In the genomic region with DNA sequence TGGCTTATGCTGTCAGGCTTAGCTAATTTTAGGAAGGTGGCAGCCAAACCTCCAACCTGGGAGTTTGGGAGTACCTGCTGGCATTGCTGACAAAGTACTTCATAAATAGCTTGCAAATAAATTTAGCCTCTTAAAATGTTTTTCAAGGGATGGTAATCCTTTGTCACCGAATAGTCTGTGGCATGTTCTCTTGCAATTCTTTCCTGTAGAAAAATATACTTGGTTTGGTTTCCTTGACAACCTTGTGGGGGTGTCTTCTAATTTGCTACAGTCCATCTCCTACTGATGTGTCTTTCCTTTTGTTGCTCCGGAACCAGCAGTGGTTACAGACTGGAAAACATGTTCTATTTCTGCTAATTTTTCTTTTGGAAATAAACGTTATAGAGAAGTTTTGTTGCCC, we compare ENCODE assay signal across 15 mouse cellular contexts. TPM values are rescaled to one million over a fixed set of nuclear protein-coding genes. Genes with fewer than 3 reads are reported as not detected.
A peak's percentile ranks its signal among the peaks of the same experiment; 100 is the strongest.
DNase-seq lines count a peak whose midpoint lies in the region; ATAC-seq and TF ChIP-seq lines count a peak whose summit lies in the region.
"Had no signal": no experiment of that assay in that cellular context is flagged by ENCODE, and none has a peak within 500 bp of the region (broad histone marks: within the 10 kb centered on the region; RNA-seq: fewer than 3 reads in every experiment).

No protein-coding gene starts in this region.

- no peaks in the 10 kb centered on the region for H3K36me3 ChIP-seq in heart, embryonic 14.5 days (ENCODE audit: control insufficient read depth, insufficient read depth, low read length)
- H3K36me3 ChIP-seq in neural tube, embryonic 12.5 days, result no peaks in the 10 kb centered on the region
- H3K36me3 ChIP-seq in hindbrain, embryonic 14.5 days (replicated peaks; ENCODE audit: control insufficient read depth, insufficient read depth), result no peaks in the 10 kb centered on the region
- no peaks in the 10 kb centered on the region for H3K36me3 ChIP-seq in neural tube, embryonic 14.5 days (ENCODE audit: control insufficient read depth, insufficient read depth, low read length)
- H3K36me3 ChIP-seq: embryonic facial prominence, embryonic 13.5 days; limb, embryonic 15.5 days; stomach, embryonic 15.5 days had no signal

- no peak for ATAC-seq in heart, embryonic 14.5 days (ENCODE audit: insufficient number of reproducible peaks, insufficient read depth, low FRiP score, low read depth)
- no peak for ATAC-seq in neural tube, embryonic 12.5 days (ENCODE audit: low FRiP score, low read depth)
- no peak for ATAC-seq in hindbrain, embryonic 14.5 days (ENCODE audit: low FRiP score)
- no peak for ATAC-seq in neural tube, embryonic 14.5 days (ENCODE audit: low read depth)
- ATAC-seq in megakaryocyte, adult 5-6 weeks (ENCODE audit: poor library complexity, severe bottlenecking), result no peak

- no peak for DNase-seq in heart, postnatal 10 days
- no peak for DNase-seq in neural tube, embryonic 10.5 days (ENCODE audit: extremely low spot score, low spot score)
- DNase-seq in hindbrain, embryonic 14.5 days (ENCODE audit: low spot score), result no peak
- no peak for DNase-seq in lung, adult 2 months
- DNase-seq: kidney, adult 9 months had no signal

- peak overlapping the region in 1 of 2 experiments; percentile 59; a peak in 1 of 4 replicates for H3K27ac ChIP-seq in heart, embryonic 14.5 days (replicated peaks in 1 of 2; ENCODE audit: control insufficient read depth in 1 of 2, insufficient read depth in 1 of 2, low read depth in 2 of 2, low read length in 2 of 2)
- no peak overlapping the region for H3K27ac ChIP-seq in neural tube, embryonic 12.5 days
- no peak overlapping the region for H3K27ac ChIP-seq in hindbrain, embryonic 14.5 days
- H3K27ac ChIP-seq in neural tube, embryonic 14.5 days (ENCODE audit: low read depth, low read length), result no peak overlapping the region
- H3K27ac ChIP-seq: embryonic facial prominence, embryonic 13.5 days; limb, embryonic 15.5 days; macrophage; stomach, embryonic 15.5 days had no signal

- no peaks in the 10 kb centered on the region for H3K27me3 ChIP-seq in heart, embryonic 14.5 days (ENCODE audit: control insufficient read depth, insufficient read depth, low read length)
- 0 out of 2 replicates have a peak, but pooled peaks cover 3% of the 10 kb centered on the region for H3K27me3 ChIP-seq in neural tube, embryonic 12.5 days (replicated peaks)
- no peaks in the 10 kb centered on the region for H3K27me3 ChIP-seq in hindbrain, embryonic 14.5 days (ENCODE audit: control insufficient read depth, insufficient read depth, low read length)
- H3K27me3 ChIP-seq in neural tube, embryonic 14.5 days (ENCODE audit: control insufficient read depth, insufficient read depth, low read length), result no peaks in the 10 kb centered on the region

- no peaks in the 10 kb centered on the region for H3K9me3 ChIP-seq in heart, embryonic 14.5 days (ENCODE audit: control insufficient read depth, low read length)
- H3K9me3 ChIP-seq in neural tube, embryonic 12.5 days, result no peaks in the 10 kb centered on the region
- no peaks in the 10 kb centered on the region for H3K9me3 ChIP-seq in hindbrain, embryonic 14.5 days (ENCODE audit: control insufficient read depth, low read length)
- no peaks in the 10 kb centered on the region for H3K9me3 ChIP-seq in neural tube, embryonic 14.5 days (ENCODE audit: control insufficient read depth, low read length)
- H3K9me3 ChIP-seq: embryonic facial prominence, embryonic 13.5 days; limb, embryonic 15.5 days; stomach, embryonic 15.5 days had no signal

- H3K4me3 ChIP-seq in heart, embryonic 14.5 days (ENCODE audit: control insufficient read depth in 1 of 2, insufficient read depth in 1 of 2, low read depth in 1 of 2, low read length in 2 of 2), result peak overlapping the region in 1 of 2 experiments; percentile 2; a peak in 2 of 4 replicates
- no peak overlapping the region for H3K4me3 ChIP-seq in neural tube, embryonic 12.5 days
- H3K4me3 ChIP-seq in hindbrain, embryonic 14.5 days (replicated peaks; ENCODE audit: low read length), result peak overlapping the region; percentile 82
- H3K4me3 ChIP-seq in neural tube, embryonic 14.5 days (ENCODE audit: low read depth, low read length), result peak overlapping the region; percentile 80; the same call in 1 of the 2 replicates
- H3K4me3 ChIP-seq in lung, adult 2 months (replicated peaks; ENCODE audit: extremely low read depth, low read depth, low read length), result no peak overlapping the region
- H3K4me3 ChIP-seq: myocyte had no signal

- intact Hi-C loops in heart, postnatal 10 days (cut with DNase I), result no loop called here

- WGBS in heart, embryonic 14.5 days, result 53% methylated on average over 3 of the region's 3 CpGs
- 61% methylated on average over 3 of the region's 3 CpGs for WGBS in neural tube, embryonic 12.5 days
- 51% methylated on average over 3 of the region's 3 CpGs for WGBS in hindbrain, embryonic 14.5 days
- 59% methylated on average over 3 of the region's 3 CpGs for WGBS in neural tube, embryonic 14.5 days
- WGBS in lung, adult 2 months, result 53% methylated on average over 3 of the region's 3 CpGs

- peak overlapping the region; percentile 91 for H3K4me2 ChIP-seq in heart, embryonic 14.5 days (ENCODE audit: low read length)
- H3K4me2 ChIP-seq in neural tube, embryonic 12.5 days (replicated peaks), result peak overlapping the region; percentile 91
- peak overlapping the region; percentile 76 for H3K4me2 ChIP-seq in hindbrain, embryonic 14.5 days (replicated peaks)
- peak overlapping the region; percentile 84; the same call in 1 of the 2 replicates for H3K4me2 ChIP-seq in neural tube, embryonic 14.5 days (ENCODE audit: low read depth, low read length)

- TF ChIP-seq POLR2A in lung, adult 2 months (IDR thresholded peaks at IDR 0.05; ENCODE audit: borderline replicate concordance, extremely low read depth, low read depth, low read length), result no peak

- TF ChIP-seq CTCF in lung, adult 2 months (IDR thresholded peaks at IDR 0.05; ENCODE audit: insufficient read depth, low read length), result no peak

- H3K4me1 ChIP-seq in heart, embryonic 14.5 days (ENCODE audit: control insufficient read depth in 2 of 2, insufficient read depth in 2 of 2, low read length in 2 of 2), result peaks cover 13 to 25% of the 10 kb centered on the region in 2 experiments
- no peaks in the 10 kb centered on the region for H3K4me1 ChIP-seq in neural tube, embryonic 12.5 days
- H3K4me1 ChIP-seq in hindbrain, embryonic 14.5 days (replicated peaks; ENCODE audit: control insufficient read depth, insufficient read depth, low read length), result peaks cover 14% of the 10 kb centered on the region; the same call in 1 of the 2 replicates
- H3K4me1 ChIP-seq in neural tube, embryonic 14.5 days (ENCODE audit: control insufficient read depth, insufficient read depth, low read length), result peaks cover 3% of the 10 kb centered on the region; the same call in 1 of the 2 replicates
- peaks cover 3% of the 10 kb centered on the region; the same call in 1 of the 2 replicates for H3K4me1 ChIP-seq in lung, adult 2 months (ENCODE audit: control insufficient read depth, insufficient read depth, low read length)

- H3K9ac ChIP-seq in heart, embryonic 14.5 days (ENCODE audit: low read length), result no peak overlapping the region
- no peak overlapping the region for H3K9ac ChIP-seq in neural tube, embryonic 12.5 days
- H3K9ac ChIP-seq in hindbrain, embryonic 14.5 days, result no peak overlapping the region
- H3K9ac ChIP-seq in neural tube, embryonic 14.5 days (replicated peaks; ENCODE audit: low read depth, low read length), result no peak overlapping the region
- H3K9ac ChIP-seq: stomach, embryonic 15.5 days had no signal

RNA-seq across cellular contexts. Expression of a gene that starts 1.1 kb away (rescaled TPM):
- polyA plus RNA-seq in heart, embryonic 14.5 days (2014; fragmentation: Nextera tagmentation; extraction: Ambion mirVana), result 40.5 and 43.7 TPM in 2 replicates
- 10 to 100 TPM; 18.6 to 19.5 TPM for total RNA-seq in heart, postnatal 10 days (2021)
- polyA plus RNA-seq in neural tube, embryonic 12.5 days (2016; fragmentation: Nextera tagmentation; extraction: Ambion mirVana), result 13.4 and 13.8 TPM in 2 replicates
- polyA plus RNA-seq in hindbrain, embryonic 14.5 days (2014; fragmentation: Nextera tagmentation; extraction: Ambion mirVana), result 37.8 and 39.5 TPM in 2 replicates
- 38.1 and 44.2 TPM in 2 replicates for polyA plus RNA-seq in neural tube, embryonic 14.5 days (2014; fragmentation: Nextera tagmentation; extraction: Ambion mirVana)
- total RNA-seq in megakaryocyte, adult 5-6 weeks (2015), result 0.07 TPM in 1 of 2 replicates, not detected in the other
- not detected in 2 replicates for total RNA-seq in megakaryocyte, adult 5-6 weeks (2017)
- 0.59 and 1.0 TPM in 2 replicates for polyA plus RNA-seq in lung, adult 2 months (2012; rRNA removed)
- total RNA-seq: granulocyte monocyte progenitor cell, adult 5-6 weeks had no signal

RNA-seq across cellular contexts. Expression of a gene that starts 55.2 kb away (rescaled TPM):
- 8.1 and 9.0 TPM in 2 replicates for polyA plus RNA-seq in heart, embryonic 14.5 days (2014; fragmentation: Nextera tagmentation; extraction: Ambion mirVana)
- total RNA-seq in heart, postnatal 10 days (2021), result 1 to 10 TPM; 5.6 to 7.2 TPM
- 8.2 TPM in 2 replicates for polyA plus RNA-seq in neural tube, embryonic 12.5 days (2016; fragmentation: Nextera tagmentation; extraction: Ambion mirVana)
- polyA plus RNA-seq in hindbrain, embryonic 14.5 days (2014; fragmentation: Nextera tagmentation; extraction: Ambion mirVana), result 3.7 and 5.2 TPM in 2 replicates
- 4.2 and 5.2 TPM in 2 replicates for polyA plus RNA-seq in neural tube, embryonic 14.5 days (2014; fragmentation: Nextera tagmentation; extraction: Ambion mirVana)
- 6.6 and 8.1 TPM in 2 replicates for total RNA-seq in megakaryocyte, adult 5-6 weeks (2015)
- total RNA-seq in megakaryocyte, adult 5-6 weeks (2017), result 6.8 and 8.2 TPM in 2 replicates
- 2.8 and 3.8 TPM in 2 replicates for polyA plus RNA-seq in lung, adult 2 months (2012; rRNA removed)

Comparison
In these comparisons a context has a peak if more than half of its experiments do, and no peak if none do; other contexts are left out.
1. H3K4me3 ChIP-seq: peak in hindbrain, embryonic 14.5 days (single experiment) and neural tube, embryonic 14.5 days (single experiment); none in neural tube, embryonic 12.5 days (single experiment) and lung, adult 2 months (single experiment).
2. Peak in every context shown above with its lines, with median percentiles within 50 percentile points of each other: H3K4me2 ChIP-seq.